Mouse (Mus musculus): ENCODE measurements around the gene Olfr169. TPM values are rescaled to one million over a fixed set of nuclear protein-coding genes. Genes with fewer than 3 reads are reported as not detected.
"Not testable (repeated sequence)": the region's sequence is repeated elsewhere in the genome, so short reads cannot be mapped to it uniquely, and the experiment has no call there.

The Olfr169 gene
- total RNA-seq (2021), result not detected
- long read RNA-seq, experiment 1, result 0 reads
- long read RNA-seq, experiment 2, result 0 reads

GRCm38 (mm10) chr16:19571709-19572108 lies at the start of gene Olfr169:
Gene Olfr169 (minus strand): TSS chr16:19571809.
- not testable (repeated sequence) for DNase-seq

GRCm38 (mm10) chr16:19611782-19612181 lies 40.2 kb upstream of the Olfr169 start, which contains the start of gene Olfr170:
Gene Olfr170 (minus strand): TSS chr16:19611882.
- DNase-seq, result not testable (repeated sequence)

- DNase-seq, result no peak
Measured at GRCm38 (mm10) chr16:19603166-19603565, 31.6 kb upstream of the Olfr169 start.

GRCm38 (mm10) chr16:19553429-19553828 lies 18.2 kb downstream of the Olfr169 start:
- not testable (repeated sequence) for DNase-seq

GRCm38 (mm10) chr16:19552246-19552645 lies 19.4 kb downstream of the Olfr169 start:
- not testable (repeated sequence) for DNase-seq

- DNase-seq, result no peak
Measured at GRCm38 (mm10) chr16:19535455-19535854, 36.2 kb downstream of the Olfr169 start, which contains the start of gene Olfr168. Gene Olfr168 (minus strand): TSS chr16:19535555.

- no peak for DNase-seq
Measured at GRCm38 (mm10) chr16:19522166-19522565, 49.4 kb downstream of the Olfr169 start, which contains the start of gene Olfr167. Gene Olfr167 (minus strand): TSS chr16:19522266.

Other genes starting within 250 kb of the Olfr169 start
- not detected for gene Olfr165, start 148.7 kb downstream of the Olfr169 start, total RNA-seq (2021)
- not detected for gene Olfr166, start 88.1 kb downstream of the Olfr169 start, total RNA-seq (2021)
- gene Olfr167, start 49.5 kb downstream of the Olfr169 start, total RNA-seq (2021), result not detected
- gene Olfr168, start 36.3 kb downstream of the Olfr169 start, total RNA-seq (2021), result not detected
- not detected for gene Olfr170, start 40.1 kb upstream of the Olfr169 start, total RNA-seq (2021)
- not detected for gene Olfr171, start 58.1 kb upstream of the Olfr169 start, total RNA-seq (2021)
- gene Lamp3, start 134.6 kb upstream of the Olfr169 start, total RNA-seq (2021), result under 1 TPM; 0.08 to 0.13 TPM
- under 1 TPM; 0.13 to 0.54 TPM for gene B3gnt5, start 188.4 kb upstream of the Olfr169 start, total RNA-seq (2021)